Mouse (Mus musculus): ENCODE results near the gene Tcstv1.
"Not testable (repeated sequence)": the region's sequence is repeated elsewhere in the genome, so short reads cannot be mapped to it uniquely, and the experiment has no call there.

DNA sequence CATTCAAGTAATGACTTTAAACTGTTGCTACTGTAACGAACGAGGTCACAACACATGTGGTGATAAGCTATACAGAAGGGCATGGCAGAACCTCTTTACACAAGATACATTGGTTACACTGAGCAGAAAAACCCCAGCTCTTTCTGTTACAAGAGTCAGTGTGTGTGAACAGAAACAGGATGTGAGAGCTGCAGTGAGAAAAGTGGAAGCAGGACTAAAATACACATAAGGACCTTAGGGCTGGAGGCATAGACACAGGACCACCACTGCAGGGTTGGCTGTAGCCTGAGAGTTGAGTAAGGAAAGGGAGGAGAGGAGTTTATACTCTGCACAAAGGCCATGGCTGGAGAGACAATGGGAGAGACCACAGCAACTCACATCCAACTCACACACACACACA is 21.9 kb upstream of the Tcstv1 start:
- TF ChIP-seq POLR2A (IDR thresholded peaks at IDR 0.05; ENCODE audit: borderline replicate concordance, low read depth, low read length); CTCF (IDR thresholded peaks at IDR 0.05; ENCODE audit: low read depth, low read length): not testable (repeated sequence)
